Mouse (Mus musculus) forebrain, embryonic 13.5 days (tissue): Measurements from ENCODE around the gene Akap8l. TPM values are rescaled to one million over a fixed set of nuclear protein-coding genes. Genes with fewer than 3 reads are reported as not detected.

ENCODE experiments used
- ATAC-seq: fragments of 200-750 bp; cut with Nextera tagmentation; 2 replicates; pipeline ENCODE4 v1.8.0; 2017
- H3K27ac ChIP-seq: fragments of 300-500 bp; sonication (generic); 2 replicates; pipeline ENCODE4 v1.5.1; 2015; ENCODE audit warnings: inconsistent platforms, mild to moderate bottlenecking, moderate library complexity
- H3K27me3 ChIP-seq: fragments of 300-500 bp; sonication (generic); 2 replicates; pipeline ENCODE4 v1.6.1; 2015; ENCODE audit warnings: mild to moderate bottlenecking, inconsistent platforms
- H3K36me3 ChIP-seq: fragments of 300-500 bp; sonication (generic); 2 replicates; pipeline ENCODE4 v1.6.1; 2015; ENCODE audit warnings: mild to moderate bottlenecking, inconsistent platforms; ENCODE audit not compliant: poor library complexity, severe bottlenecking
- H3K4me1 ChIP-seq: fragments of 300-500 bp; sonication (generic); 2 replicates; pipeline ENCODE4 v1.6.1; 2015; ENCODE audit warnings: inconsistent platforms
- H3K4me2 ChIP-seq: fragments of 300-500 bp; sonication (generic); 2 replicates; pipeline ENCODE4 v1.6.1; 2015; ENCODE audit warnings: inconsistent platforms, mild to moderate bottlenecking, moderate library complexity
- H3K4me3 ChIP-seq: fragments of 300-500 bp; sonication (generic); 2 replicates; pipeline ENCODE4 v1.5.1; 2015; ENCODE audit warnings: mild to moderate bottlenecking, inconsistent platforms
- H3K9ac ChIP-seq: fragments of 300-500 bp; sonication (generic); 2 replicates; pipeline ENCODE4 v1.6.1; 2015; ENCODE audit warnings: mild to moderate bottlenecking, inconsistent platforms
- H3K9me3 ChIP-seq: fragments of 300-500 bp; sonication (generic); replicated peaks from 2 replicates; pipeline ENCODE4 v1.6.1; 2016; ENCODE audit warnings: inconsistent platforms
- WGBS: fragments of 180-500 bp; shearing (Covaris S2); methylation state at CpG from one replicate; pipeline ENCODE4 v1.1.7; 2015; 5-methylcytosine and 5-hydroxymethylcytosine counted together
- polyA plus RNA-seq: library from polyadenylated mRNA; unstranded; fragments of >200 nt; fragmentation: Nextera tagmentation; extraction: Ambion mirVana; gene quantifications from 2 replicates; pipeline ENCODE4 v1.2.1, GENCODE M21; 2015

Akap8l gene
- polyA plus RNA-seq, 1 experiment from 2014 or later = 119 TPM

GRCm38 (mm10) chr17:32356766-32357760, 6.7 kb upstream of the Akap8l start:
- no peak overlapping the region for H3K4me2 ChIP-seq
- H3K27ac ChIP-seq = no peak overlapping the region
- 88% methylated on average over 24 of the region's 24 CpGs for WGBS
- no peak for ATAC-seq
- H3K27me3 ChIP-seq = no peaks in the 10 kb centered on the region
- H3K4me3 ChIP-seq = no peak overlapping the region
- H3K36me3 ChIP-seq = peaks cover 87% of the 10 kb centered on the region
- no peak overlapping the region for H3K9ac ChIP-seq
- H3K4me1 ChIP-seq = peaks cover 17% of the 10 kb centered on the region; the same call in 1 of the 2 replicates
- no peaks in the 10 kb centered on the region for H3K9me3 ChIP-seq

GRCm38 (mm10) chr17:32356281-32356680, 5.9 kb upstream of the Akap8l start:
- Histone ChIP-seq H3K4me3 (no peak overlapping the region), H3K27me3 (no peaks in the 10 kb centered on the region), H3K4me1 (peaks cover 10% of the 10 kb centered on the region; the same call in 1 of the 2 replicates), H3K4me2 (no peak overlapping the region), H3K36me3 (peaks cover 79% of the 10 kb centered on the region), H3K9me3 (no peaks in the 10 kb centered on the region), H3K27ac (no peak overlapping the region), H3K9ac (no peak overlapping the region)
- 86% methylated on average over 9 of the region's 9 CpGs for WGBS
- ATAC-seq = no peak

DNA sequence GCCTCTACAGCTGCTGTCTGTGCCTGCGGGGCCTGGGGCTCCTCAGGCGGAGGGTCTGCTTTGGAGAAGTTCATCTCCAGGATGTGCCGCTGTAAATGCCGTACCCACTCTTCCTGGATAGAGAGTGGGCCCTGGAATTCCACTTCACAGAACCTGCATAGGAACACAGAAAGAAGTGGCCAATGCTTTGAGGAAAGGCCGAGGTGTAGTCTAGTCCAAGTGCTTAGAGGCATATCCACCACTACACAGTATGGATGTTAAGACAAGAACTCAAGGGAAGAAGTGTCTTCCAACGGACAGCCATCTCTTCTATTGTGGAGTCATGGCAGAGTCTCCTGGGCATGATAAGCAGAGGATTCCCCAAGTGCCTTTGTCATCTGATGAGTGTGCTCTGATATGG, 4.6 kb upstream of the Akap8l start:
- Histone ChIP-seq H3K9ac (no peak overlapping the region), H3K27me3 (no peaks in the 10 kb centered on the region), H3K36me3 (peaks cover 66% of the 10 kb centered on the region), H3K9me3 (no peaks in the 10 kb centered on the region), H3K4me3 (no peak overlapping the region), H3K4me1 (0 out of 2 replicates have a peak, but pooled peaks cover 12% of the 10 kb centered on the region), H3K27ac (no peak overlapping the region), H3K4me2 (no peak overlapping the region)
- ATAC-seq = no peak
- 94% methylated on average over 6 of the region's 6 CpGs for WGBS

GRCm38 (mm10) chr17:32354211-32354610, 3.8 kb upstream of the Akap8l start:
- no peaks in the 10 kb centered on the region for H3K27me3 ChIP-seq
- H3K4me1 ChIP-seq = peaks cover 19% of the 10 kb centered on the region
- H3K9me3 ChIP-seq = no peaks in the 10 kb centered on the region
- H3K36me3 ChIP-seq = peaks cover 58% of the 10 kb centered on the region
- H3K9ac ChIP-seq = no peak overlapping the region
- peak overlapping the region; percentile 49; the same call in 1 of the 2 replicates for H3K27ac ChIP-seq
- no peak for ATAC-seq
- H3K4me2 ChIP-seq = no peak overlapping the region
- WGBS = 66% methylated on average over 5 of the region's 5 CpGs
- H3K4me3 ChIP-seq = no peak overlapping the region

DNA sequence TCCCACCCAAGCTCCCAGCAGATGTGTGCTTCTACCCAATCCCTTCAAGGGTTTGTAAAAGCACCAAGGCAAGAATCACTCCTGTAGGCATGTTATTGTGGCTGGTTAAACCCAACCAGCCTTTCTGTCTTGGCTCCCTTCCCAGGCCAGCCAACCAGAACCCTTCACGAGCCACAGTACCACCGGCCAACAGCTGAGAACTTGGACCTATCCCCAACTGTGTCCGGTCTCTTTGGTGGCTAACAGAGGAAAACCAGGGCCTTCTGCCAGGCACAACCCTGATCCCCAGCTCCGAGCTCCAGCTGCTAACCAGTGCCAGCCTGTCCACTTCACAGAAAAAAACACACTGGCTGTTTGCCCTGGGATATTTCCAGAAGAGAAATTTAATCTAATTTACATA, 3.3 kb upstream of the Akap8l start:
- Histone ChIP-seq H3K4me3 (no peak overlapping the region), H3K4me2 (no peak overlapping the region), H3K27ac (0 out of 2 replicates have a peak overlapping the region, but pooled peaks have one; percentile 11), H3K9ac (no peak overlapping the region), H3K4me1 (peaks cover 24% of the 10 kb centered on the region), H3K9me3 (no peaks in the 10 kb centered on the region), H3K36me3 (peaks cover 53% of the 10 kb centered on the region), H3K27me3 (no peaks in the 10 kb centered on the region)
- WGBS = 65% methylated on average over 4 of the region's 4 CpGs
- ATAC-seq = no peak

GRCm38 (mm10) chr17:32351726-32352125, 1.3 kb upstream of the Akap8l start:
- peaks cover 36% of the 10 kb centered on the region for H3K4me1 ChIP-seq
- ATAC-seq = no peak
- H3K9me3 ChIP-seq = no peaks in the 10 kb centered on the region
- H3K9ac ChIP-seq = no peak overlapping the region
- H3K36me3 ChIP-seq = peaks cover 33% of the 10 kb centered on the region
- no peak overlapping the region for H3K4me2 ChIP-seq
- no peak overlapping the region for H3K4me3 ChIP-seq
- H3K27ac ChIP-seq = no peak overlapping the region
- H3K27me3 ChIP-seq = no peaks in the 10 kb centered on the region

- Histone ChIP-seq H3K4me3 (peak overlapping the region; percentile 84; the same call in 1 of the 2 replicates), H3K4me2 (peak overlapping the region; percentile 81), H3K9me3 (no peaks in the 10 kb centered on the region), H3K9ac (no peak overlapping the region), H3K4me1 (peaks cover 36% of the 10 kb centered on the region), H3K27me3 (no peaks in the 10 kb centered on the region), H3K27ac (no peak overlapping the region), H3K36me3 (peaks cover 29% of the 10 kb centered on the region)
- 68% methylated on average over 3 of the region's 3 CpGs for WGBS
- no peak for ATAC-seq
Observed at GRCm38 (mm10) chr17:32351269-32351668, 862 bp upstream of the Akap8l start.

DNA sequence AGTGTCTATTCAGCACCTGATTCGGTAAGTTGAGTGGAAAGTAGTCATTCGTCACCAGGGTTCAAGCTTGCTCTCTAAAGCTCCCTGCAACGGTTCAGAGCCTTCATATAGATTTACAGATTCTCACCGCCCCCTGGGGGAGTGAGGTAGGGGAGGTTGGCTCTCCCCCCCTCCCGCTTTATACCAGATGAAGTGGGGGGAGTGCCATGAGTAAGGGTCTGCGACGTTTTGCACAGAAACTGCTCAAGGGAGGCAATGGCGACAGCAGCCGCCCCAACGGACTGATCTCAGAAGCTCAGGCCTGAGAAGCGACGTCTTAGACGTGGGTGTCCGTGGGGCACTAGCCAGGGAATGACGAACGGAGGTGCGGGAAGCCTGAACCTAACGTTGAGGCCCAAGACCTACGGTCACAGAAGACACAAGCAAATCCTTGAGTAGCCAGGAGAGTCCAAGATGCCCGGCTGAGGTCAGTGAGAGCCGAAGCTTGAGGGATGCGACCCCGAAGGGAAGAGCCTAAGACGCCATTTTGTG, 491 bp downstream of the Akap8l start:
- peak overlapping the region; percentile 81 for H3K4me2 ChIP-seq
- H3K9me3 ChIP-seq = no peaks in the 10 kb centered on the region
- peak overlapping the region; percentile 83 for H3K9ac ChIP-seq
- peaks cover 36% of the 10 kb centered on the region for H3K4me1 ChIP-seq
- no peak; the same call in none of the 2 replicates for ATAC-seq
- WGBS = under 1% methylated on average over 24 of the region's 24 CpGs
- peak overlapping the region; percentile 84 for H3K4me3 ChIP-seq
- peaks cover 18% of the 10 kb centered on the region for H3K36me3 ChIP-seq
- H3K27me3 ChIP-seq = no peaks in the 10 kb centered on the region
- peak overlapping the region; percentile 52 for H3K27ac ChIP-seq

DNA sequence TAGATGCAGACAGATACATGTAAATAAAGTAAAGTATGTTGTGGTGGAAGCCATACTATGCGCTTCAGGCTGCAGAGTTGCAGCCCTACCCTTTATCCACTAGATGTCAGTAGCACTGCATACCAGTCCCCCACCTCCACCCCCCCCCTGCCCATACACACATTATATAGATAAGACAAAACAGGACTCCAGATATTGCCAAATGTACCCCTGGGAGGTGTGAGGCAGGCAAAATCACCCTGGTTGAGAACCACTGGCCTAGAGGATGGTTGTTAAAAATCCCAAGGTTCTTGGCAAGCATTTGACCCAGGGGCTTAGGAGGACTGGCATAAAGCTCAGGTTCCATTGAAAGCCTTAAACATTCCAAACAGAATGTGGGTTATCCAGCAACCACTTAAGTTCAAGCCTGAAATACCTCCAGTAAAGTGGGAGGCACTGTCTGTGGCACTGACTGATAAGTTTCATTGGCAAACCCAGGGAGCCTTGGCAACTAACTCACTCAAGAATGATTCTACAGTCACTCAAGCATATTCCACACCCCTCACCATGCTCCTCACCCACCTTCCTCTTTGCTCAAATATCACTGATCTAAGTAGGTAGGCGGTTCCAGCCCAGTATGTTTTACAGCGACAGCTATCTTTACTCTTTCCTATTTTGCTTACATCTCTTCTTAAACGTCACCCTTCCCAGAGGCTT, 1.2 kb downstream of the Akap8l start:
- 13% methylated on average over 4 of the region's 4 CpGs for WGBS
- H3K4me2 ChIP-seq = peak overlapping the region; percentile 81
- H3K9ac ChIP-seq = peak overlapping the region; percentile 83
- H3K36me3 ChIP-seq = peaks cover 18% of the 10 kb centered on the region
- no peaks in the 10 kb centered on the region for H3K27me3 ChIP-seq
- peak overlapping the region; percentile 84 for H3K4me3 ChIP-seq
- H3K9me3 ChIP-seq = no peaks in the 10 kb centered on the region
- peaks cover 34% of the 10 kb centered on the region for H3K4me1 ChIP-seq
- no peak overlapping the region for H3K27ac ChIP-seq
- no peak for ATAC-seq

GRCm38 (mm10) chr17:32348406-32348805, 2.0 kb downstream of the Akap8l start:
- peaks cover 17% of the 10 kb centered on the region for H3K36me3 ChIP-seq
- peak overlapping the region; percentile 83; the same call in 1 of the 2 replicates for H3K9ac ChIP-seq
- no peaks in the 10 kb centered on the region for H3K9me3 ChIP-seq
- H3K27me3 ChIP-seq = no peaks in the 10 kb centered on the region
- 99% methylated on average over 2 of the region's 2 CpGs for WGBS
- peaks cover 28% of the 10 kb centered on the region for H3K4me1 ChIP-seq
- H3K4me2 ChIP-seq = peak overlapping the region; percentile 81
- ATAC-seq = no peak
- no peak overlapping the region for H3K27ac ChIP-seq
- no peak overlapping the region for H3K4me3 ChIP-seq

GRCm38 (mm10) chr17:32341102-32341501, 9.3 kb downstream of the Akap8l start:
- no peak for ATAC-seq
- H3K27ac ChIP-seq = no peak overlapping the region
- no peak overlapping the region for H3K4me2 ChIP-seq
- H3K9ac ChIP-seq = no peak overlapping the region
- no peaks in the 10 kb centered on the region for H3K4me1 ChIP-seq
- WGBS = 94% methylated on average over 1 of the region's 1 CpGs
- peaks cover 61% of the 10 kb centered on the region for H3K36me3 ChIP-seq
- H3K27me3 ChIP-seq = no peaks in the 10 kb centered on the region
- no peaks in the 10 kb centered on the region for H3K9me3 ChIP-seq
- H3K4me3 ChIP-seq = no peak overlapping the region

DNA sequence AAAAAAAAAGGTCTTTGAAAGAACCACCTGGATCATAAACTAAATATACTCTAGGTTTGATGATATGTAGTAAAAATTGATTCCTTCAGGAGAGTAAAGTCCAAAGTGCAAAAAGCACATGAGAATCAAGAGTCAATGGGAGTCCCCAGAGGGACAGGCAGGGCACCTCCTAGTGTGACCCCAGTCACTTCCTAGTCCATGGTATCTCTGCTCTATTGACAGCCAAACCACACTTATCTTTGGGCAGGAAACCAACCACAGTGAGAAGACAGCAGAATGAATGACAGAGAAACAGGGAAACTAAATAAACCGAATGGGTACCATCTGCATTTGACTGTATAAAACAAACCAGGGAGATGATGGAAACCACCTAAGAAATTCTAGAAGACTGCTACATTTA, 10.3 kb downstream of the Akap8l start:
- no peaks in the 10 kb centered on the region for H3K27me3 ChIP-seq
- H3K9ac ChIP-seq = no peak overlapping the region
- peaks cover 70% of the 10 kb centered on the region for H3K36me3 ChIP-seq
- H3K9me3 ChIP-seq = no peaks in the 10 kb centered on the region
- WGBS = 92% methylated on average over 1 of the region's 1 CpGs
- ATAC-seq = no peak
- H3K27ac ChIP-seq = no peak overlapping the region
- H3K4me3 ChIP-seq = no peak overlapping the region
- H3K4me1 ChIP-seq = no peaks in the 10 kb centered on the region
- no peak overlapping the region for H3K4me2 ChIP-seq
